Mouse (Mus musculus) granulocyte monocyte progenitor cell, adult 5-6 weeks (primary cell): Measurements from ENCODE around the gene Zfp185. TPM values are rescaled to one million over a fixed set of nuclear protein-coding genes. Genes with fewer than 3 reads are reported as not detected.
"Not testable (repeated sequence)": the region's sequence is repeated elsewhere in the genome, so short reads cannot be mapped to it uniquely, and the experiment has no call there.

Experiments
- ATAC-seq: replicated peaks from 2 replicates; pipeline ENCODE4 v1.8.0; 2016; ENCODE audit warnings: mild to moderate bottlenecking, moderate TSS enrichment, inconsistent platforms; ENCODE audit not compliant: poor library complexity, severe bottlenecking
- total RNA-seq, 2 experiments: library from RNA; stranded (forward) in 1 of 2; stranded (reverse) in 1 of 2; fragments of 200-712, 200-1000 nt in 1 of 2; fragments of >200 nt in 1 of 2; fragmentation: Nextera tagmentation in 1 of 2; gene quantifications; 2 replicates each; pipeline ENCODE4 v1.2.3; 2014 to 2017

Zfp185 gene
- total RNA-seq, 2 experiments from 2014 or later = not detected

GRCm38 (mm10) chrX:73061528-73061927 is 74.4 kb downstream of the Zfp185 start:
- ATAC-seq = no peak

- ATAC-seq = no peak
Measured at GRCm38 (mm10) chrX:73062323-73062722, 75.2 kb downstream of the Zfp185 start.

GRCm38 (mm10) chrX:73063512-73064414 is 76.6 kb downstream of the Zfp185 start:
- no peak for ATAC-seq

- ATAC-seq = no peak
Measured at GRCm38 (mm10) chrX:73064415-73064793, 77.3 kb downstream of the Zfp185 start, which contains the start of gene Pnma3. TSS of gene Pnma3 (plus strand) at chrX:73064787.

- not testable (repeated sequence) for ATAC-seq
Measured at GRCm38 (mm10) chrX:73066765-73067312, 79.7 kb downstream of the Zfp185 start.

Other genes starting within 250 kb of the Zfp185 start
- not detected in 2 replicates for gene Gabrq, start 162.2 kb upstream of the Zfp185 start, total RNA-seq (2014; fragmentation: Nextera tagmentation)
- not detected in 2 replicates for gene Gabrq, start 162.2 kb upstream of the Zfp185 start, total RNA-seq (2017)
- 52.3 and 71.4 TPM in 2 replicates for gene Cetn2, start 68.9 kb upstream of the Zfp185 start, total RNA-seq (2014; fragmentation: Nextera tagmentation)
- gene Cetn2, start 68.9 kb upstream of the Zfp185 start, total RNA-seq (2017) = 93.3 and 127 TPM in 2 replicates
- 12.4 and 20.2 TPM in 2 replicates for gene Nsdhl, start 68.8 kb upstream of the Zfp185 start, total RNA-seq (2014; fragmentation: Nextera tagmentation)
- 15.2 and 17.9 TPM in 2 replicates for gene Nsdhl, start 68.8 kb upstream of the Zfp185 start, total RNA-seq (2017)
- not detected in 2 replicates for gene Pnma5, start 49.8 kb downstream of the Zfp185 start, total RNA-seq (2014; fragmentation: Nextera tagmentation)
- not detected in 2 replicates for gene Pnma5, start 49.8 kb downstream of the Zfp185 start, total RNA-seq (2017)
- not detected in 2 replicates for gene Pnma3, start 77.4 kb downstream of the Zfp185 start, total RNA-seq (2014; fragmentation: Nextera tagmentation)
- not detected in 2 replicates for gene Pnma3, start 77.4 kb downstream of the Zfp185 start, total RNA-seq (2017)
- gene Xlr4a, start 95.1 kb downstream of the Zfp185 start, total RNA-seq (2014; fragmentation: Nextera tagmentation) = 23.8 and 24.8 TPM in 2 replicates
- gene Xlr4a, start 95.1 kb downstream of the Zfp185 start, total RNA-seq (2017) = 10.9 and 14.2 TPM in 2 replicates
- 1.8 and 8.5 TPM in 2 replicates for gene Xlr3a, start 109.8 kb downstream of the Zfp185 start, total RNA-seq (2014; fragmentation: Nextera tagmentation)
- 4.2 and 6.0 TPM in 2 replicates for gene Xlr3a, start 109.8 kb downstream of the Zfp185 start, total RNA-seq (2017)
- gene Gm14685, start 129.7 kb downstream of the Zfp185 start, total RNA-seq (2014; fragmentation: Nextera tagmentation) = not detected in 2 replicates
- not detected in 2 replicates for gene Gm14685, start 129.7 kb downstream of the Zfp185 start, total RNA-seq (2017)
- not detected in 2 replicates for gene Xlr5b, start 161.5 kb downstream of the Zfp185 start, total RNA-seq (2014; fragmentation: Nextera tagmentation)
- gene Xlr5b, start 161.5 kb downstream of the Zfp185 start, total RNA-seq (2017) = not detected in 2 replicates
- not detected in 2 replicates for gene DXBay18, start 162.1 kb downstream of the Zfp185 start, total RNA-seq (2014; fragmentation: Nextera tagmentation)
- gene DXBay18, start 162.1 kb downstream of the Zfp185 start, total RNA-seq (2017) = not detected in 2 replicates
- not detected in 2 replicates for gene Spin2d, start 189.7 kb downstream of the Zfp185 start, total RNA-seq (2014; fragmentation: Nextera tagmentation)
- gene Spin2d, start 189.7 kb downstream of the Zfp185 start, total RNA-seq (2017) = 1.6 TPM in 1 of 2 replicates, not detected in the other
- gene Xlr3b, start 204.9 kb downstream of the Zfp185 start, total RNA-seq (2014; fragmentation: Nextera tagmentation) = 1.3 and 16.8 TPM in 2 replicates
- 7.8 and 7.9 TPM in 2 replicates for gene Xlr3b, start 204.9 kb downstream of the Zfp185 start, total RNA-seq (2017)
- 17.1 and 17.2 TPM in 2 replicates for gene Xlr4b, start 227.0 kb downstream of the Zfp185 start, total RNA-seq (2014; fragmentation: Nextera tagmentation)
- 13.2 and 15.7 TPM in 2 replicates for gene Xlr4b, start 227.0 kb downstream of the Zfp185 start, total RNA-seq (2017)
- gene F8a, start 241.0 kb downstream of the Zfp185 start, total RNA-seq (2014; fragmentation: Nextera tagmentation) = 2.3 and 5.9 TPM in 2 replicates
- gene F8a, start 241.0 kb downstream of the Zfp185 start, total RNA-seq (2017) = 3.9 and 4.2 TPM in 2 replicates